Mouse (Mus musculus): ENCODE measurements around the gene Pidd1. TPM values are rescaled to one million over a fixed set of nuclear protein-coding genes. Genes with fewer than 3 reads are reported as not detected.

Pidd1 gene
- polyA plus RNA-seq, 1 experiment from 2014 or later, result 11.5 TPM

- DNase-seq (ENCODE audit: low spot score) (no peak), ATAC-seq (replicated peaks; ENCODE audit: low FRiP score, low TSS enrichment, low read depth) (no peak)
- WGBS, result 74% methylated on average over 6 of the region's 6 CpGs
- H3K4me3 ChIP-seq (ENCODE audit: low read depth, low read length), result no peak overlapping the region
- no peak overlapping the region for H3K9ac ChIP-seq (ENCODE audit: low read length)
- H3K4me2 ChIP-seq (ENCODE audit: low read length), result no peak overlapping the region
- peaks cover 10% of the 10 kb centered on the region for H3K27me3 ChIP-seq (replicated peaks; ENCODE audit: control insufficient read depth, insufficient read depth, low read length)
- H3K27ac ChIP-seq (ENCODE audit: low read depth), result no peak overlapping the region
- peaks cover 12% of the 10 kb centered on the region; the same call in 1 of the 2 replicates for H3K36me3 ChIP-seq (ENCODE audit: control insufficient read depth, insufficient read depth, low read length)
- H3K4me1 ChIP-seq (replicated peaks; ENCODE audit: control insufficient read depth, insufficient read depth, low read length), result peaks cover 27% of the 10 kb centered on the region
- no peaks in the 10 kb centered on the region for H3K9me3 ChIP-seq (ENCODE audit: control insufficient read depth, low read length)
Measured at GRCm38 (mm10) chr7:141483114-141483653, 39.4 kb upstream of the Pidd1 start.

GRCm38 (mm10) chr7:141482531-141483024 is 38.8 kb upstream of the Pidd1 start:
- H3K4me2 ChIP-seq (ENCODE audit: low read length), result peak overlapping the region; percentile 94
- peaks cover 12% of the 10 kb centered on the region; the same call in 1 of the 2 replicates for H3K36me3 ChIP-seq (ENCODE audit: control insufficient read depth, insufficient read depth, low read length)
- ATAC-seq (replicated peaks; ENCODE audit: low FRiP score, low TSS enrichment, low read depth) (no peak), DNase-seq (ENCODE audit: low spot score) (no peak)
- no peaks in the 10 kb centered on the region for H3K9me3 ChIP-seq (ENCODE audit: control insufficient read depth, low read length)
- 10% methylated on average over 11 of the region's 11 CpGs for WGBS
- H3K27ac ChIP-seq (ENCODE audit: low read depth), result no peak overlapping the region
- peaks cover 10% of the 10 kb centered on the region for H3K27me3 ChIP-seq (replicated peaks; ENCODE audit: control insufficient read depth, insufficient read depth, low read length)
- peaks cover 32% of the 10 kb centered on the region for H3K4me1 ChIP-seq (replicated peaks; ENCODE audit: control insufficient read depth, insufficient read depth, low read length)
- H3K9ac ChIP-seq (ENCODE audit: low read length), result peak overlapping the region; percentile 42
- peak overlapping the region; percentile 57 for H3K4me3 ChIP-seq (ENCODE audit: low read depth, low read length)

- WGBS, result under 1% methylated on average over 62 of the region's 81 CpGs
- peak overlapping the region; percentile 57 for H3K4me3 ChIP-seq (ENCODE audit: low read depth, low read length)
- peaks cover 39% of the 10 kb centered on the region for H3K4me1 ChIP-seq (replicated peaks; ENCODE audit: control insufficient read depth, insufficient read depth, low read length)
- DNase-seq (ENCODE audit: low spot score), result peak; percentile 80
- no peaks in the 10 kb centered on the region for H3K9me3 ChIP-seq (ENCODE audit: control insufficient read depth, low read length)
- H3K27ac ChIP-seq (ENCODE audit: low read depth), result no peak overlapping the region
- peak overlapping the region; percentile 94 for H3K4me2 ChIP-seq (ENCODE audit: low read length)
- peak; percentile 28; the same call in 1 of the 2 replicates for ATAC-seq (replicated peaks; ENCODE audit: low FRiP score, low TSS enrichment, low read depth)
- peak overlapping the region; percentile 42 for H3K9ac ChIP-seq (ENCODE audit: low read length)
- H3K27me3 ChIP-seq (replicated peaks; ENCODE audit: control insufficient read depth, insufficient read depth, low read length), result peaks cover 10% of the 10 kb centered on the region
- H3K36me3 ChIP-seq (ENCODE audit: control insufficient read depth, insufficient read depth, low read length), result peaks cover 9% of the 10 kb centered on the region; the same call in 1 of the 2 replicates
Measured at GRCm38 (mm10) chr7:141481498-141482401, 37.9 kb upstream of the Pidd1 start.

- no peak overlapping the region for H3K9ac ChIP-seq (ENCODE audit: low read length)
- no peaks in the 10 kb centered on the region for H3K9me3 ChIP-seq (ENCODE audit: control insufficient read depth, low read length)
- 12% methylated on average over 10 of the region's 10 CpGs for WGBS
- no peak overlapping the region for H3K27ac ChIP-seq (ENCODE audit: low read depth)
- H3K27me3 ChIP-seq (replicated peaks; ENCODE audit: control insufficient read depth, insufficient read depth, low read length), result peaks cover 10% of the 10 kb centered on the region
- peaks cover under 1% of the 10 kb centered on the region; the same call in 1 of the 2 replicates for H3K36me3 ChIP-seq (ENCODE audit: control insufficient read depth, insufficient read depth, low read length)
- peaks cover 43% of the 10 kb centered on the region for H3K4me1 ChIP-seq (replicated peaks; ENCODE audit: control insufficient read depth, insufficient read depth, low read length)
- H3K4me2 ChIP-seq (ENCODE audit: low read length), result peak overlapping the region; percentile 94
- ATAC-seq (replicated peaks; ENCODE audit: low FRiP score, low TSS enrichment, low read depth) (peak; percentile 14; the same call in 1 of the 2 replicates), DNase-seq (ENCODE audit: low spot score) (peak; percentile 79)
- peak overlapping the region; percentile 57; the same call in 1 of the 2 replicates for H3K4me3 ChIP-seq (ENCODE audit: low read depth, low read length)
Measured at GRCm38 (mm10) chr7:141480842-141481497, 37.1 kb upstream of the Pidd1 start.

DNA sequence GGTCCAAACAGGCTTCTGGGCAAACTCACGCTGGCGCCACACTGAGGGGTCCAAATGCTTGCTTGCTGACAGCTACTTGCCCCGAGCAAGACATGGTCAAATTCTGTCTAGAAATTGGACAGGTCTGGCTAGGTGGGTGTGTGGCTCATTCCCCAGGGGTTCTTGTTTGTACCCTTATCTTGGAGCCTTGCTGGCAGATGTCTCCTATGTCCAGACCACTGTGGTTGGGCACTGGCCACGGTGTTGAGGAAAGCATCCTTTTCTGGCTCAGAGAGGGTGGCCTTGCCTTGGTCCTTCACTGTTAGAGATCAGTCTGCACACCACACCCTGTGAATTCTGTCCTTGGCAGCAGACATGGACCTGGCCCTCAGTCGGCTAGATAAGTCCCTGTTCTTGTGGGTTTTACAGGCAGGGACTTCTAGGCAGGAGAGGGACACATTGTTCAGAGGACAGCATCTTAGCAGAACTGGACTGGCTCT is 34.5 kb upstream of the Pidd1 start:
- no peak for DNase-seq (ENCODE audit: low spot score)
- Histone ChIP-seq H3K36me3 (ENCODE audit: control insufficient read depth, insufficient read depth, low read length) (no peaks in the 10 kb centered on the region), H3K9me3 (ENCODE audit: control insufficient read depth, low read length) (no peaks in the 10 kb centered on the region), H3K27me3 (replicated peaks; ENCODE audit: control insufficient read depth, insufficient read depth, low read length) (peaks cover 10% of the 10 kb centered on the region), H3K9ac (ENCODE audit: low read length) (no peak overlapping the region), H3K27ac (ENCODE audit: low read depth) (peak overlapping the region; percentile 95; the same call in 1 of the 2 replicates), H3K4me1 (replicated peaks; ENCODE audit: control insufficient read depth, insufficient read depth, low read length) (peaks cover 55% of the 10 kb centered on the region), H3K4me2 (ENCODE audit: low read length) (peak overlapping the region; percentile 97), H3K4me3 (ENCODE audit: low read depth, low read length) (no peak overlapping the region)
- WGBS, result 68% methylated on average over 5 of the region's 5 CpGs
- ATAC-seq (replicated peaks; ENCODE audit: low FRiP score, low TSS enrichment, low read depth), result no peak

- H3K27ac ChIP-seq (ENCODE audit: low read depth), result peak overlapping the region; percentile 95
- H3K9me3 ChIP-seq (ENCODE audit: control insufficient read depth, low read length), result no peaks in the 10 kb centered on the region
- no peak overlapping the region for H3K4me3 ChIP-seq (ENCODE audit: low read depth, low read length)
- peak overlapping the region; percentile 97 for H3K4me2 ChIP-seq (ENCODE audit: low read length)
- peaks cover 8% of the 10 kb centered on the region for H3K27me3 ChIP-seq (replicated peaks; ENCODE audit: control insufficient read depth, insufficient read depth, low read length)
- H3K9ac ChIP-seq (ENCODE audit: low read length), result peak overlapping the region; percentile 10; the same call in 1 of the 2 replicates
- peaks cover 53% of the 10 kb centered on the region for H3K4me1 ChIP-seq (replicated peaks; ENCODE audit: control insufficient read depth, insufficient read depth, low read length)
- DNase-seq (ENCODE audit: low spot score), result no peak
- no peak for ATAC-seq (replicated peaks; ENCODE audit: low FRiP score, low TSS enrichment, low read depth)
- WGBS, result 24% methylated on average over 4 of the region's 4 CpGs
- H3K36me3 ChIP-seq (ENCODE audit: control insufficient read depth, insufficient read depth, low read length), result peaks cover 2% of the 10 kb centered on the region
Measured at GRCm38 (mm10) chr7:141477578-141478269, 33.9 kb upstream of the Pidd1 start.

DNA sequence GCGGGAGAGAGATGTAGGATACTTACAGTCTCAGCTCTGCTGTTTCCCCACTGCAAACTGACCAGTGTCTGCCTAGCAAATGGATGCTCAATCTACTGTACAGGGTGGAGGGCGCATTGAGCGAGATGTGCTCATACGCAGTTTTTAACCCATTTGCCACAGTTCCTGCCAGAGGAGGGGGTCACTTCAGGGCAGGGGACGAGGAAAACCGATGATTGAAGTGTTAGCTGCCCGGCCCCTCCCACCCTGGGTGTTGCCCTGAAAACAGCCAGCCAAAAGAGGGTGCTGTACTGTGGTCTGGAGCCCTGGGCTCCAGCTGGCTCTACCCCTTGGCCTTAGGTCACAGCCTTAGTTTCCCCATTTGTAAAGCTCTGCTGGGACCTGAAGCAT is 33.2 kb upstream of the Pidd1 start:
- Histone ChIP-seq H3K9ac (ENCODE audit: low read length) (peak overlapping the region; percentile 31), H3K27ac (ENCODE audit: low read depth) (peak overlapping the region; percentile 95), H3K4me1 (replicated peaks; ENCODE audit: control insufficient read depth, insufficient read depth, low read length) (peaks cover 45% of the 10 kb centered on the region), H3K9me3 (ENCODE audit: control insufficient read depth, low read length) (no peaks in the 10 kb centered on the region), H3K36me3 (ENCODE audit: control insufficient read depth, insufficient read depth, low read length) (peaks cover 10% of the 10 kb centered on the region), H3K4me2 (ENCODE audit: low read length) (peak overlapping the region; percentile 97), H3K27me3 (replicated peaks; ENCODE audit: control insufficient read depth, insufficient read depth, low read length) (0 out of 2 replicates have a peak, but pooled peaks cover 2% of the 10 kb centered on the region), H3K4me3 (ENCODE audit: low read depth, low read length) (peak overlapping the region; percentile 88)
- 0 out of 2 replicates have a peak, but pooled peaks have one; percentile 0 for ATAC-seq (replicated peaks; ENCODE audit: low FRiP score, low TSS enrichment, low read depth)
- WGBS, result 7% methylated on average over 7 of the region's 7 CpGs
- DNase-seq (ENCODE audit: low spot score), result no peak
